Mouse (Mus musculus) forebrain, embryonic 13.5 days (tissue): ENCODE measurements at regions not wholly inside any gene's neighbourhood (a gene's known extent, or its start where the extent isn't known, plus 50 kb on each side); places are given as distances from the start of the nearest gene placed in this dataset.

Experiments used
- ATAC-seq: fragments of 200-750 bp; cut with Nextera tagmentation; 2 replicates; pipeline ENCODE4 v1.8.0; 2017
- H3K27ac ChIP-seq: fragments of 300-500 bp; sonication (generic); 2 replicates; pipeline ENCODE4 v1.5.1; 2015; ENCODE audit warnings: inconsistent platforms, mild to moderate bottlenecking, moderate library complexity
- H3K27me3 ChIP-seq: fragments of 300-500 bp; sonication (generic); 2 replicates; pipeline ENCODE4 v1.6.1; 2015; ENCODE audit warnings: mild to moderate bottlenecking, inconsistent platforms
- H3K36me3 ChIP-seq: fragments of 300-500 bp; sonication (generic); 2 replicates; pipeline ENCODE4 v1.6.1; 2015; ENCODE audit warnings: mild to moderate bottlenecking, inconsistent platforms; ENCODE audit not compliant: poor library complexity, severe bottlenecking
- H3K4me1 ChIP-seq: fragments of 300-500 bp; sonication (generic); 2 replicates; pipeline ENCODE4 v1.6.1; 2015; ENCODE audit warnings: inconsistent platforms
- H3K4me2 ChIP-seq: fragments of 300-500 bp; sonication (generic); 2 replicates; pipeline ENCODE4 v1.6.1; 2015; ENCODE audit warnings: inconsistent platforms, mild to moderate bottlenecking, moderate library complexity
- H3K4me3 ChIP-seq: fragments of 300-500 bp; sonication (generic); 2 replicates; pipeline ENCODE4 v1.5.1; 2015; ENCODE audit warnings: mild to moderate bottlenecking, inconsistent platforms
- H3K9ac ChIP-seq: fragments of 300-500 bp; sonication (generic); 2 replicates; pipeline ENCODE4 v1.6.1; 2015; ENCODE audit warnings: mild to moderate bottlenecking, inconsistent platforms
- H3K9me3 ChIP-seq: fragments of 300-500 bp; sonication (generic); replicated peaks from 2 replicates; pipeline ENCODE4 v1.6.1; 2016; ENCODE audit warnings: inconsistent platforms
- WGBS: fragments of 180-500 bp; shearing (Covaris S2); methylation state at CpG from one replicate; pipeline ENCODE4 v1.1.7; 2015; 5-methylcytosine and 5-hydroxymethylcytosine counted together

DNA sequence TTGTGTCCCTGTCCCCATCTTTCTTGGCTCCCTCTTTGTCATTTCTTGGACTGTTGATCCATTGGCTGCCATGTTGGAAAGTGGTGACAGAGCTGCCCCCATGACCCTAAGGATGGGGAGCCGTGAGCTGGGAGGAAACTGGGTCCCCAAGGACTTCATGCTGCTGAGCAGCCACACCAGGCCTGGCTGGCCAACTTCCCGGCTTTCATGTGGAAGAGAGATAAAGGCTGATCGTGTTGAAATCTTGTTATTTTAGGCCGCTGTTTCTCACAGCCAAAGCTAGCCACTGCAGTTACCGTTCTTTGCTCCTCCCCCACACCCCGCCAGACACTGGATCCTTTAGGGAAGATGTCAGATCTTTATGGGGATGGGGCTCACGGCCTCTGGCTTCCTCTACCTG, 164.1 kb downstream of the Sall1 start:
- no peaks in the 10 kb centered on the region for H3K36me3 ChIP-seq
- no peak for ATAC-seq
- no peak overlapping the region for H3K4me3 ChIP-seq
- H3K4me1 ChIP-seq: no peaks in the 10 kb centered on the region
- H3K27me3 ChIP-seq: no peaks in the 10 kb centered on the region
- WGBS: 90% methylated on average over 7 of the region's 7 CpGs
- H3K9me3 ChIP-seq: no peaks in the 10 kb centered on the region; the same call in 1 of the 2 replicates
- no peak overlapping the region for H3K4me2 ChIP-seq
- no peak overlapping the region for H3K27ac ChIP-seq
- no peak overlapping the region for H3K9ac ChIP-seq

DNA sequence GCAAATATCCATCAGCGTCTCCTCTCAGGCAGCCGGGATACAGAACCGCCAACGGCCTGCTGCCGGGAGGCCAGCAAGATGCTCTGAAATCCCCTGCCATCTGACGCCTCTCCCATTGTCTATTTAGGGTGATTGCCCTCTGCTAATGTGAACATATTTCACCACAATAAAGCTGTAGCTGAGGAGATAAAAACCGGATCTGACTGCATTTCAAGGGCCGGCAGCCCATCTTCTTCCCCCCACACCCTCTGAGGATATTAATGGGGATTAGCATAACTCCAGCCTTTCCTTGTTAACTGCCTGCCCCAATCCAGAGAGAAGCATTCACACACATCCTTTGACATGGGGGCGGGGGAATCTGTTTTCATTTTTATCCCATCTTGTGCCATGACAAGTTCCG, 166.0 kb downstream of the Sall1 start:
- Histone ChIP-seq H3K9ac (no peak overlapping the region), H3K4me2 (no peak overlapping the region)
- no peak for ATAC-seq

DNA sequence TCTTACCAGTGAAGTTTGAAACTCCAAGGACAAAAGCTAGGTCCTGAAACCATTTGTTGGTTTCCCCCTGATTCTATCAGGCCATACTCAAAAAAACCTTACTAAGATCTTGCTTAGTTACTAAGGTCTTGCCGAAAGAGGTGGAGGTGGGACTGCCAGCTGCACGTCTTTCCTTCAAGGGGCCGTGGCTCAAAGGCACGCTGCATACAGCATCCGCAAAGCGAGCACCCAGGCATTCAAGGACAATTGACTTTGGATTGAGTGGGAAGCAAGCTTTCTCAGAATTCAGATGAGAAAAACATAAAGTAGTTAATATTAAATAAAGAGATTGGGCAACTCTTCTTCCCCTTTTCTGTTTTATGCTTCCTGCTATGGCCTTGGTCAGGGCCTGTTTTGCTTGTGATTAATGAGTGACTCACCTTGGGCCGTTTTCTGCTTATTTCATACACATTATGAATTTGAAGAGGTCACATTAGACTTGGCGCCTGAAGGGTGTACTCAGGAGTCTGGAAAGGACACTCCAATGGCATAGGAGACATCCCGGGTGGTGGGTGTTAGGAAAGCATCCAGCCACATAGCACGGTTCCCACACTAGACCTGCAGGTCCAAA, 166.1 kb downstream of the Cyld start:
- no peak overlapping the region for H3K4me2 ChIP-seq
- H3K4me1 ChIP-seq: no peaks in the 10 kb centered on the region
- H3K9me3 ChIP-seq: no peaks in the 10 kb centered on the region
- H3K27me3 ChIP-seq: no peaks in the 10 kb centered on the region
- no peaks in the 10 kb centered on the region for H3K36me3 ChIP-seq
- WGBS: 93% methylated on average over 10 of the region's 10 CpGs
- no peak for ATAC-seq
- no peak overlapping the region for H3K4me3 ChIP-seq
- no peak overlapping the region for H3K9ac ChIP-seq
- H3K27ac ChIP-seq: no peak overlapping the region

More for the DNA sequence above, 166.0 kb downstream of the Sall1 start:
- WGBS: 56% methylated on average over 10 of the region's 10 CpGs
- no peaks in the 10 kb centered on the region for H3K27me3 ChIP-seq
- H3K27ac ChIP-seq: no peak overlapping the region
- H3K4me3 ChIP-seq: no peak overlapping the region
- no peaks in the 10 kb centered on the region; the same call in 1 of the 2 replicates for H3K9me3 ChIP-seq
- H3K36me3 ChIP-seq: no peaks in the 10 kb centered on the region
- no peaks in the 10 kb centered on the region for H3K4me1 ChIP-seq

DNA sequence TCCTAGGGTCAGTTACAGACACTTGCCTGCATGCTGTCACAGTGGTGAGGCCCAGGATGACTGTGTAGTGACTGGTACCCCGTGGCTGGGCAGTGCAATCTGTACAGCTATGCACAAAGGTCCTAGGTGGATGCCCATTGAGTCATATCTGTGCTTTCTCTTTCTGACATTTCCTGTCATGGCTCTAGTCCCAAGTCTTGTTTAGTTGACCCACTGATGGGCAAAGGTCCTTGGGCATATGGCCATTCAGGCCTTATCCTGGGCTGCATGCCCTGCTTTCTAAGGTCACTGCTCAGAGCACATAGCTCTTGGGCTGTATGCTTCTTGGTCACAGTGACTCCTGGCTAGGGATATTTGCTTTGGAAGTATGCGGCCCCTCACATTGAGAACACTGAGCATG, 160.4 kb downstream of the Cyld start:
- Histone ChIP-seq H3K27me3 (no peaks in the 10 kb centered on the region), H3K4me1 (no peaks in the 10 kb centered on the region), H3K4me3 (no peak overlapping the region), H3K4me2 (no peak overlapping the region), H3K36me3 (no peaks in the 10 kb centered on the region), H3K9ac (no peak overlapping the region), H3K27ac (no peak overlapping the region), H3K9me3 (no peaks in the 10 kb centered on the region)
- ATAC-seq: no peak
- 88% methylated on average over 2 of the region's 2 CpGs for WGBS

DNA sequence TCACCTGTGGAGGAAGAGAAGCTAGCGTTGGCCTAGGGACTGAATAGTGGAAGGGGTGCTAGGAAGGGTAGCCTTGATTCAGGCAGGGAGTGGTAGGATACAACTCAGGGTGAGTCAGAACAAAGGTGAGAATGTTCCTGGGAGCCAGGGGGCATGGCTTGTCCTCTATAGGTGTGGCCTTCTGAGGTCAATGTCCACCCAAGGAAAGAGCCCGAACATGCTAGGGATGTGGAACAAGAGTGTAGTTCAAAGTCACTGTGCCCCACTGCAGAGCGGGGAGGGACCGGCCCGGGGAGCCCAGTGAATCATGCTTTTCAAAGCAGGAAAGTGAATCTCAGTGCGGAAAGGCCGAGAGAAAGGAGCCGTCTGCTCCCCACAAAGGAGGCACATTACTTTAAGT, 156.4 kb downstream of the Cyld start:
- Histone ChIP-seq H3K9ac (no peak overlapping the region), H3K4me1 (no peaks in the 10 kb centered on the region), H3K9me3 (no peaks in the 10 kb centered on the region), H3K27me3 (no peaks in the 10 kb centered on the region), H3K36me3 (no peaks in the 10 kb centered on the region), H3K27ac (no peak overlapping the region), H3K4me3 (no peak overlapping the region), H3K4me2 (no peak overlapping the region)
- WGBS: 76% methylated on average over 8 of the region's 8 CpGs
- ATAC-seq: no peak

DNA sequence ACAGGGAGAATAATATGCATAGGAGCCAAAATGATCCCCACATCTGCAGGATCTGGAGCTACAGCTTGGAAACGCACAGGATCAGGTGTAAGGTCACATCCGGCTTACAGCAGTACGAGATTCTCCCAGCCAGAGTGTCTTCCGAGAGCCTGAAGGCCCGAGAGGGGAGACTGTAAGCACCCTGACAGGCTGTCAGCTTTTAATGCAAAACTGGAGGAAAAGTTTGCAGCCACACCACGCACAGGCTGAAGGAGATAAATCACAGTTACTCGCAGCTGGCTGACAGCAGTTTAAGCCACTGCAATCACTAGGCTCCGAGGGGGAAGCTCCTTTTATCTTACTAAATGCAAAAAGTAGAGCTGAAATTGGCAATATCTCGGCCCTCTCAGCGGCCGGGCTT, 149.1 kb downstream of the Cyld start:
- Histone ChIP-seq H3K27ac (no peak overlapping the region), H3K4me1 (peaks cover 4% of the 10 kb centered on the region; the same call in 1 of the 2 replicates), H3K9me3 (no peaks in the 10 kb centered on the region), H3K27me3 (no peaks in the 10 kb centered on the region), H3K9ac (no peak overlapping the region), H3K36me3 (no peaks in the 10 kb centered on the region), H3K4me2 (no peak overlapping the region), H3K4me3 (no peak overlapping the region)
- ATAC-seq: no peak
- 76% methylated on average over 11 of the region's 11 CpGs for WGBS

DNA sequence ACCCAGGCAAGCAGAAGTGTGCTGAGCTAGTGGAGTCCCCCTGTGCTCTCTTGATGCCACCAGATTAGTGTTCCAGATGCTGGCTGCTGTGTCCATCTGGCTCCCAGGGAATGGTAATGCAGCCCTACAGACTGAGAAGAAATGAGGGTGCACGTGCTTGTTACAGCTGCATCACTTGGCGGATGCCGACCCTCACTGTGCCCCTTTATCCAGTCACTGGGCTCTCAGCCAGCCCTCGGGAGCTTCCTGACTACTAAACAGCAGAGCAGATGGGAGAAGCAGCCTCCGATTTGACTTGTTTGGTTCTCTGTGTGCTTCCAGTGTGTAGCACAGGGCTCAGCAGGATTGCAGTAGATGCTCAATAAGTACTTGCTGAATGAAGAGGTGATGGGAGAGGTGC, 147.5 kb downstream of the Cyld start:
- Histone ChIP-seq H3K27me3 (no peaks in the 10 kb centered on the region), H3K4me1 (peaks cover 4% of the 10 kb centered on the region; the same call in 1 of the 2 replicates), H3K9ac (no peak overlapping the region), H3K4me2 (no peak overlapping the region), H3K4me3 (no peak overlapping the region), H3K9me3 (no peaks in the 10 kb centered on the region), H3K36me3 (no peaks in the 10 kb centered on the region), H3K27ac (no peak overlapping the region)
- 25% methylated on average over 5 of the region's 5 CpGs for WGBS
- ATAC-seq: peak; percentile 51

DNA sequence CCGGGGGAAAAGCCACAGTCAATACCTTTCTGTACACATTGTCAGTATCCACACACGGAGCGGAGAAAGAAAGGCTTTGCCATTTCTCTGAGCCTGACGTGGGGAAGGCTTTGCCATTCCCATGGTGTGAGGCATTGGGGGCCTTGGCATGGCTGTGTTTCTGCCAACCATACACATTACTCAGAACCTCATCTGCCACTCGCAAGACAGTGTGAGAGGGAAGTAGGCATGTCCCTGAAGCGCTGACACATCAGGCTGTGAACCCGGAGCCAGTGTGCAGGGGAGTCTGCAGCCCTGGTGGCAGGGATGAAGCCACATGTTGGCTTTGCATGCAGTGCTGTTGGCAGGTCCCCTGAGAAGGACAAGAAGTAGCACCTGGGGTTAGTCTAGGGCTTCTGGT, 145.6 kb downstream of the Cyld start:
- no peaks in the 10 kb centered on the region for H3K27me3 ChIP-seq
- WGBS: 86% methylated on average over 7 of the region's 7 CpGs
- peaks cover 4% of the 10 kb centered on the region; the same call in 1 of the 2 replicates for H3K4me1 ChIP-seq
- no peak overlapping the region for H3K27ac ChIP-seq
- no peak for ATAC-seq
- H3K4me3 ChIP-seq: no peak overlapping the region
- H3K4me2 ChIP-seq: no peak overlapping the region
- no peaks in the 10 kb centered on the region for H3K36me3 ChIP-seq
- H3K9ac ChIP-seq: no peak overlapping the region
- no peaks in the 10 kb centered on the region for H3K9me3 ChIP-seq

DNA sequence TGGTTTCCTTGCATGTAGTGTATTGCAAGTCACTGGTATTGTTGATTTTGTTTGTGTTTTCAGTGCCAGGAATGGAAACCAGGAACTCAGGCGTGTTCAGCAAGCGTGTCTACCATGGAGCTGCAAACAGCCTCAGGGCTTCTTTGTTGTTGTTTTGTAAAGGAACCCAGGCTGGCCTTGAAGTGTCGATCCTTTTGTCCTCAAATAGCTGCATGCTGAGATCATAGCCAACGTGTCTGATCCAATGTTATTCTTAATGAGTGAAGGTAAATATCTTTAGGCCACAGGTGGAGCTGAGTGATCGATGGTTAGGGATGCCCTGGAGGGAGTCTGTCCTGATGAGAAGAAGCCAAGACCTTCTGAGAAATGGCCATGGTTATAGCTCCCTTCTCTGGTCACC, 143.3 kb downstream of the Cyld start:
- no peak overlapping the region for H3K4me2 ChIP-seq
- H3K4me3 ChIP-seq: no peak overlapping the region
- ATAC-seq: no peak
- H3K36me3 ChIP-seq: no peaks in the 10 kb centered on the region
- H3K9ac ChIP-seq: no peak overlapping the region
- H3K27ac ChIP-seq: no peak overlapping the region
- H3K9me3 ChIP-seq: no peaks in the 10 kb centered on the region
- H3K27me3 ChIP-seq: no peaks in the 10 kb centered on the region
- WGBS: 56% methylated on average over 5 of the region's 5 CpGs
- peaks cover 4% of the 10 kb centered on the region; the same call in 1 of the 2 replicates for H3K4me1 ChIP-seq

DNA sequence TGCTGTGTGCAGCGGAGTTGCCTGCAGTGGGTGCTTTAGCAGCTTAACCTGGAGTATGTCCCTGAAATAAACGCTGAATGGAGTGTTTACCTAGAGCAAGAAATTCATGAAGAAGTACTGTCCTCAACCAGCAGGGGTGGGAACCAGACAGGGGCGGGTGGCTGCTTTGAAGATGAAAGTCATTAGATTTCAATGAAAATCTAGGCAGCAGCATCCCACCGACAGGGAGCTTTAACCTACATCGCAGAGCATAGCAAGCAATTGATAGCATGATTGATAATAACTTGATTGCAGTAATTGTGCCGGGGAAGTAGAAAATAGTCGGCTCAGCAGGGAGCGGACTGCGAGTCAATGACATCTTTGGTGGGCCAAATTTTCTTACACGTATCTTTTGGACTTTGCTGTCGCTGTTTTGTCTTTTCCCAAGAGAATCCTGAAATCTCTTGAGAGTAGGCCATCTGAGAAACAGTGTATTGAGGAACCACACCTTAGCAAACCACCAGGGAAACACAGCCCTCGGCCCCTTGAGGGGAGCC, 139.0 kb downstream of the Cyld start:
- no peak overlapping the region for H3K9ac ChIP-seq
- WGBS: 62% methylated on average over 12 of the region's 12 CpGs
- H3K4me1 ChIP-seq: no peaks in the 10 kb centered on the region
- no peak overlapping the region for H3K4me3 ChIP-seq
- no peak overlapping the region for H3K27ac ChIP-seq
- H3K9me3 ChIP-seq: no peaks in the 10 kb centered on the region
- no peak for ATAC-seq
- no peaks in the 10 kb centered on the region for H3K36me3 ChIP-seq
- no peaks in the 10 kb centered on the region for H3K27me3 ChIP-seq
- no peak overlapping the region for H3K4me2 ChIP-seq

DNA sequence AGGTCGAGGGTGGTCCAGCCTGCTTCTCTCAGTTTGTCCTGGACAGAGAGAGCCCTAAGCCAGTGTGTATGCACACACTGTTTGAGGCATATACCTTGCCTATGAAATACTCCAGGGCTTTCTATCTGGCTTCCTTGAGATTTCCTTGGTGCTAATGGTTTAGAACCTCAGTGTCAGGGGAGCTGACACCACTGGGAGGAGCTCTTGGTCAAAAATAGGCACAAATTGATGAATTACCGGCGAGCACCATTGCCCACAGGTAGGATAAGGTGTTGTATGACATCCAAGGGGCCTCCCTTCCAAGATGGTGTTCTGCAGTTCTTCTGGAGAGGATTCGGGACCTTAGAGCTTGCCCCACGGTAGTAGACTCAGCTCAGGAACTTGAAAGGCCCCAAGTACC, 129.0 kb downstream of the Cyld start:
- H3K4me3 ChIP-seq: no peak overlapping the region
- no peak overlapping the region for H3K4me2 ChIP-seq
- H3K27ac ChIP-seq: no peak overlapping the region
- H3K4me1 ChIP-seq: no peaks in the 10 kb centered on the region
- H3K9ac ChIP-seq: no peak overlapping the region
- no peaks in the 10 kb centered on the region for H3K9me3 ChIP-seq
- 66% methylated on average over 5 of the region's 5 CpGs for WGBS
- ATAC-seq: no peak
- H3K36me3 ChIP-seq: no peaks in the 10 kb centered on the region
- H3K27me3 ChIP-seq: no peaks in the 10 kb centered on the region

DNA sequence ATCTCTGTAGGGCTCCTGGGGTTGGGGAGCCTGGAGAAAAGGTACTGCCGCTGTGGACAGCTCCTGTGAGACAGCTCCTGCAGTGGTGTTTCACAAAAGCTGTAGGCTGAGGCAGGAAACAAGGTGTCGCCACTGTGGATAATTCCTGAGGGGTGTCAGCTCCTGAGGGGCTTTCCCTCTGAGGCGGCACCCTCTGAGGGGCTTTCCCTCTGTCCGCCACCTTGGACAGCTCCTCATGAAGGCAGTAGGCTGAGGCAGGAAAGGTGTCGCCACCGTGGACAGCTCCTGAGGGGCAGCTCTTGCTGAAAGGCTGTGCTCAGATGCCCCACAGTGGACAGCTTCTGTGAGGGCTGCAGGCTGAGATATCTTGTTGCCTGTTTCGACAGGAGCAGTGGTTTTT, 127.1 kb downstream of the Cyld start:
- 84% methylated on average over 7 of the region's 7 CpGs for WGBS
- no peak for ATAC-seq
- Histone ChIP-seq H3K9me3 (no peaks in the 10 kb centered on the region), H3K36me3 (no peaks in the 10 kb centered on the region), H3K4me2 (no peak overlapping the region), H3K4me1 (no peaks in the 10 kb centered on the region), H3K9ac (no peak overlapping the region), H3K27me3 (no peaks in the 10 kb centered on the region), H3K4me3 (no peak overlapping the region), H3K27ac (no peak overlapping the region)

DNA sequence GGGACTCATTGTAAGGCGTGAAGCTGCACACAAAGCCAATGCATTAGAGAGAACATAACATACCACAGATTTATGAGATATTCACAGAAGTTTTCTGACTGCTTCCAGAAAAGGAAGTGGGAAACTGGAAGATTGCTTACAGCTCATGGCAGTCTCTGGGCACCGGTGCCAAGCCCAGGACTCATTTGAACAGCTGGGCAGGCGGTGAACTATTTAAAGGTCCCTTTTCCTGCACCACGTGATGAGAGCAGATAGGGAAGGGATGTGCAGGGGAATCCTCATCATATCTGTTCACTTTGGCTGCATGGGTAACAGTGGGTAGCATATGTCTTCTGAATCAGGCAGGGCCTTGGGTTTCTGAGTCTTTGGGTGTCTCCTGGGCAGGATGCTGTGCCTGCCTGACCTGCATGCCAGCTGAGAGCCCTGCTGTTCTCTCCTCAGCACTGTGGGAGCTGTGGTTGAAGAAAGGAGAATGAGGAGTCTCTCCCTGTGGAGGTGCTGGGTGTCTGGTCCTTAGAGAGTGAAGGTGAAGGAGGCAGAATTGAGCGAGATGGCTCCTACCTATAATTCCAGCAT, 123.5 kb downstream of the Cyld start:
- ATAC-seq: no peak
- no peak overlapping the region for H3K4me3 ChIP-seq
- H3K9me3 ChIP-seq: no peaks in the 10 kb centered on the region
- no peaks in the 10 kb centered on the region for H3K36me3 ChIP-seq
- no peak overlapping the region for H3K4me2 ChIP-seq
- H3K9ac ChIP-seq: no peak overlapping the region
- H3K27ac ChIP-seq: no peak overlapping the region
- WGBS: 91% methylated on average over 5 of the region's 5 CpGs
- H3K4me1 ChIP-seq: no peaks in the 10 kb centered on the region
- peaks cover 8% of the 10 kb centered on the region for H3K27me3 ChIP-seq
